Mouse (Mus musculus) neural tube, embryonic 11.5 days (tissue): ENCODE results near the gene Adcy6. TPM values are rescaled to one million over a fixed set of nuclear protein-coding genes. Genes with fewer than 3 reads are reported as not detected.

ENCODE experiments used
- ATAC-seq: fragments of 200-750 bp; cut with Nextera tagmentation; 2 replicates; pipeline ENCODE4 v1.8.0; 2017; ENCODE audit warnings: moderate number of reproducible peaks, mild to moderate bottlenecking, moderate TSS enrichment, moderate library complexity; ENCODE audit not compliant: insufficient read depth, low FRiP score, low TSS enrichment
- DNase-seq: peaks from one replicate; pipeline ENCODE4 v3.0.0-alpha.2; 2015; ENCODE audit warnings: low spot score
- H3K27ac ChIP-seq: fragments of 300-500 bp; sonication (generic); 2 replicates; pipeline ENCODE4 v1.5.1; 2014; ENCODE audit warnings: low read depth, mild to moderate bottlenecking, low read length
- H3K27me3 ChIP-seq: fragments of 300-500 bp; sonication (generic); 2 replicates; pipeline ENCODE4 v1.6.1; 2014; ENCODE audit warnings: mild to moderate bottlenecking, low read length, mixed read lengths; ENCODE audit not compliant: control insufficient read depth, insufficient read depth
- H3K36me3 ChIP-seq: fragments of 300-500 bp; sonication (generic); 2 replicates; pipeline ENCODE4 v1.6.1; 2014; ENCODE audit warnings: mild to moderate bottlenecking, low read length, moderate library complexity, mixed read lengths; ENCODE audit not compliant: control insufficient read depth, insufficient read depth
- H3K4me1 ChIP-seq: fragments of 300-500 bp; sonication (generic); 2 replicates; pipeline ENCODE4 v1.6.1; 2014; ENCODE audit warnings: low read length, mixed read lengths; ENCODE audit not compliant: control insufficient read depth, insufficient read depth
- H3K4me2 ChIP-seq: fragments of 300-500 bp; sonication (generic); 2 replicates; pipeline ENCODE4 v1.6.1; 2014; ENCODE audit warnings: low read depth, mild to moderate bottlenecking, moderate library complexity
- H3K4me3 ChIP-seq: fragments of 300-500 bp; sonication (generic); 2 replicates; pipeline ENCODE4 v1.5.1; 2014; ENCODE audit warnings: low read depth, low read length
- H3K9ac ChIP-seq: fragments of 300-500 bp; sonication (generic); 2 replicates; pipeline ENCODE4 v1.6.1; 2014; ENCODE audit warnings: mild to moderate bottlenecking, low read length
- H3K9me3 ChIP-seq: fragments of 300-500 bp; sonication (generic); 2 replicates; pipeline ENCODE4 v1.6.1; 2016; ENCODE audit warnings: low read length; ENCODE audit not compliant: control insufficient read depth
- WGBS: fragments of 180-500 bp; shearing (Covaris S2); extraction: QIAGEN DNeasy Blood & Tissue Kit; methylation state at CpG from one replicate; pipeline ENCODE4 v1.1.7; 2014; 5-methylcytosine and 5-hydroxymethylcytosine counted together
- polyA plus RNA-seq: library from polyadenylated mRNA; unstranded; fragments of >200 nt; fragmentation: Nextera tagmentation; extraction: Ambion mirVana; gene quantifications from 2 replicates; pipeline ENCODE4 v1.2.1, GENCODE M21; 2014

Gene Adcy6
- 11.4 and 12.7 TPM in 2 replicates for polyA plus RNA-seq

DNA sequence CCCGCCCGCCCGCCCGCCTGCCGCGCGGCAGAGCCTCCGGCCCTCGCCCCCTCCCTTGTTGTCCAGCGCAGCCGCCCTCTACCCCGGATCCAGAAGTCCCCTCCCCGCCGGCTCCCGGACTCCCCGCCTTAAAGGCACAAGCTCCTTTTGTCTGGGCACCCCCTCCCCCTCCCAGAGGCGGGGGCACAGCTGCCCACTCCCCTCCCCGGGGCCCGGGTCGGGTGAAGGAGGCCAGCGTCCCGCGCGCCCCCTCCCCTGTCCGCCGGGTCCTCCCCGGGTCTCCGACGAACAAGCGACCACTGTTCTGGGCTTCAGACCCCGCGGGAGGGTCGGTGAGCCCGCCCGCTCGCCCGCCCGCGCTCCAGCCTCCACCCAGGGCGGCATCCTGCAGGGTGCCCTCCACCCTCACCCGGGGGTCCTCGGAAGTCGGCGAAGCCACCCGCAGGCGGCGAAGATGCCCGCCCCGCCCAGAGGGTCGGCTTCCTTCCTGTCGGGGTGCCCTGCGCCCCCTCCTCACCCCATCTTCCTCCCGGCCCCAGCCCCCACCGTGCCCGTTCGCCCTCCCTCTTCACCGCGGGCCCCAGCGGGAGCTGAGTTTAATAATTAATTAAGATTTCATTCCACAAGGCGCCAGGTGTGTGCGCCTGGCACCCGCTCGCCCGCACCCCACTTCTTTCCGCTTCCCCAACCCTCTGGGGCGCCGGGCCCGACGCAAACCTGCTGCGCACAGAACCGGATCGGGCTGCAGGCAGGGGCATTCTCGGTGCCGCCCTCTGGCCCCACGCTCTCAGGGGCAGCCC lies at the start of gene Adcy6:
Gene Adcy6 (minus strand): TSS at position 746 of the 800 bp plus-strand sequence.
- H3K36me3 ChIP-seq, result no peaks in the 10 kb centered on the region
- peak within 1 kb of the TSS; percentile 94 for H3K4me2 ChIP-seq
- ATAC-seq (peak; percentile 83), DNase-seq (peak; percentile 90)
- no peaks in the 10 kb centered on the region for H3K9me3 ChIP-seq
- under 1% methylated on average over 51 of the region's 75 CpGs for WGBS
- peak within 1 kb of the TSS; percentile 86 for H3K4me3 ChIP-seq
- H3K27ac ChIP-seq, result peak within 1 kb of the TSS; percentile 86
- peaks cover 14% of the 10 kb centered on the region for H3K4me1 ChIP-seq
- no peaks in the 10 kb centered on the region for H3K27me3 ChIP-seq
- H3K9ac ChIP-seq, result peak within 1 kb of the TSS; percentile 89

DNA sequence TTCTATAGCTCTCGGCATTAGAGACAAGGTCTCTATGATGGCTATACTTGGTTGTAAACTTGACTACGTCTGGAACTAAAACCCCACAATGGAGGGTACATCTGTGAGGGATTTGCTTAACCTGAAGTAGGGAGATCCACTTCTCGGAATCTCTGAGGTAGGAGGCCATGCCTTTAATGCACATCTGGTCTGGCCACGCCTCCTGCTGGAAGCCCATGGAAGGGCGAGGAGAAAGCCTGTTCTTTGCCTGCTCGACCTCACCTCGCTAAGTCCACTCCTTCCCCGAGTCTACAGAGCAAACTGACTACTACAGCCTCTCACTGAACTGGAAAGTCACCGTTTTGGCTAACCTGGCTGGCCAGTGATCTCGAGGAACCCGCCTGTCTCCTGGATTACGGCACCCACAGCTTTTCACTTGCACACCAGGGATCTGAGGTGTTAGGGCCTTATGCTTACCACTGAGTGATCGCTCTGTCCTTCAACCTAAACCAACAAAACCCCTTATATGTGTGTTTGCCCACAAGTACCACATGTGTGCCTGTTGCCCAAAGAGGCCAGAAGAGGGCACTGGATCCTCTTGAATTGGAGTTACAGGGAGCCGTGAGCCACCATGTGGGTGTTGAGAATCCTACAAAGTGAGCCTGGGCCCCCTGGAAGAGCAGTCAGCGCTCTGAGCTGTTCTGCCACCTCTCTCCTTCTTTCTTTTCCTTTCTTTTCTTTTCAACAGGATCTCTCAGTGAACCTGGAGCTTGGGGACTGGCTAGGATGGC lies 47.3 kb upstream of the Adcy6 start:
- WGBS, result 83% methylated on average over 15 of the region's 15 CpGs
- no peaks in the 10 kb centered on the region for H3K27me3 ChIP-seq
- no peak overlapping the region for H3K9ac ChIP-seq
- DNase-seq (no peak), ATAC-seq (no peak)
- no peaks in the 10 kb centered on the region for H3K9me3 ChIP-seq
- H3K4me3 ChIP-seq, result no peak overlapping the region
- no peak overlapping the region for H3K27ac ChIP-seq
- H3K4me1 ChIP-seq, result no peaks in the 10 kb centered on the region; the same call in 1 of the 2 replicates
- peaks cover 47% of the 10 kb centered on the region for H3K36me3 ChIP-seq
- no peak overlapping the region for H3K4me2 ChIP-seq

DNA sequence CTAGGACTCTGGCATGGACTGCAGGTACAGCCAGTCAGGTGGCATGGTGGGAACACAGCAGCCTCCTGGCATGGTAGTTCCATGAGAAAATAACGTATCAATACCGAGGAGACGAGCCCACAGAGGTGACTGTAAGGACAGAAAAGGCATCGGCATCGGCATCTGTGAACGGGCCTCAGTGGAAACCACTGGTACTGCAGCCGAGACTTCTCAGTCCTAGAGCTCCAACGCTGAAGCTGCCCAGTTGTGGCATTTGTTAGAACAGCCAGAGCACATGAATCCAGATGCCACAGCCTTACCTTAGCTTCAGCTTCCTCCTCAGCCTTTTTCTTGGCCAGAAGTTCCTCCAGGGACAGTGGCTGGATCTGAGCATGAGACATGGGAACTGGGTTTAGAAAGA lies 42.3 kb upstream of the Adcy6 start:
- 96% methylated on average over 8 of the region's 8 CpGs for WGBS
- ATAC-seq, result no peak
- Histone ChIP-seq H3K4me3 (no peak overlapping the region), H3K4me1 (no peaks in the 10 kb centered on the region), H3K27ac (no peak overlapping the region), H3K4me2 (no peak overlapping the region), H3K9ac (no peak overlapping the region), H3K9me3 (no peaks in the 10 kb centered on the region), H3K27me3 (no peaks in the 10 kb centered on the region), H3K36me3 (peaks cover 71% of the 10 kb centered on the region)
- DNase-seq, result no peak

- Histone ChIP-seq H3K4me3 (no peak overlapping the region), H3K4me1 (no peaks in the 10 kb centered on the region), H3K9ac (no peak overlapping the region), H3K36me3 (peaks cover 68% of the 10 kb centered on the region), H3K4me2 (no peak overlapping the region), H3K9me3 (no peaks in the 10 kb centered on the region), H3K27ac (no peak overlapping the region), H3K27me3 (no peaks in the 10 kb centered on the region)
- no peak for ATAC-seq
- WGBS, result 91% methylated on average over 15 of the region's 15 CpGs
- DNase-seq, result no peak
Observed at GRCm38 (mm10) chr15:98651431-98651830, 41.6 kb upstream of the Adcy6 start.

- peaks cover 60% of the 10 kb centered on the region for H3K36me3 ChIP-seq
- no peaks in the 10 kb centered on the region for H3K4me1 ChIP-seq
- H3K9me3 ChIP-seq, result no peaks in the 10 kb centered on the region
- H3K27me3 ChIP-seq, result no peaks in the 10 kb centered on the region
- no peak overlapping the region for H3K4me2 ChIP-seq
- no peak overlapping the region for H3K4me3 ChIP-seq
- no peak overlapping the region for H3K27ac ChIP-seq
- DNase-seq (no peak), ATAC-seq (no peak)
- whole genome bisulfite sequencing, result 92% methylated on average over 3 of the region's 3 CpGs
- no peak overlapping the region for H3K9ac ChIP-seq
Observed at GRCm38 (mm10) chr15:98648071-98648470, 38.2 kb upstream of the Adcy6 start.

DNA sequence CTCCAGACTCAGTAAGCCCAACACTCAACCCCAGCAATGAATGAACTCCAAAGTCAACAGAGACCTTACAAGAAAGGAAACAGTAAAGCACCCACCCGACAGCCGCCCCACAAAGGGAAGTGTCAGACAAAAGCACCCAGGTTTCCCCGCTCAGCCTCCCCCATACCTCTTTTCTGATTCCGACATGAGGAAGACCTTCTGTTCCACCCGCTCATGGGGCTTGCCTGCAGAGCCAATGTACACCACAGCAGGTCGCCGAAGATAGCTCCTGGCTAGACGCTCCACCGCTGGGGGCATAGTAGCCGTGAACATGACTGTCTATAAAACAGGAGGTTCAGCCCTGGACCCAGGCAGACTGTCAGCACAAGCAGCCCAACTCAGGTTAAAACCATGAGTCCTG lies 37.4 kb upstream of the Adcy6 start:
- H3K9ac ChIP-seq, result no peak overlapping the region
- no peak overlapping the region for H3K27ac ChIP-seq
- H3K27me3 ChIP-seq, result no peaks in the 10 kb centered on the region
- H3K4me2 ChIP-seq, result no peak overlapping the region
- H3K4me1 ChIP-seq, result no peaks in the 10 kb centered on the region
- no peak overlapping the region for H3K4me3 ChIP-seq
- H3K9me3 ChIP-seq, result no peaks in the 10 kb centered on the region
- WGBS, result 91% methylated on average over 10 of the region's 10 CpGs
- peaks cover 57% of the 10 kb centered on the region for H3K36me3 ChIP-seq
- DNase-seq (no peak), ATAC-seq (no peak)

DNA sequence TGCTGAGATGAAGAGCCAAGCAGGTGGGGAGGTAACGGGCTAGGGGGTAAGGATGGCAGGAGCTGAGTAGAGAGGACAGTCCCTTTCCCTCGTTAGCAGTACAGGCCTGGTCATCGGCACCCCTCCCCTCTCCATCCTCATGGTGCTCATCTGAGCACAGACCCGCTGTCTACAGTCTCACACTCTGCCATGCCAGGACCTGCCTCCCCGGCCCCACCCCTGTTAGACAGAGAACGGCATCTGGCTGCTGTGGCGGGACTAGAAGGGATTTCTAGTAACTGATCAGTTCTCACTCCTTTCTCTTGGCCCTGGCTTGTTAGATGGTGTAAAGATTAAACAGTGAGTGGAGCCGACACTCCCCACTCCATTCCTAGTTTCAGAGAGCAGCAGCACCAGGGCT lies 36.9 kb upstream of the Adcy6 start:
- H3K4me1 ChIP-seq, result no peaks in the 10 kb centered on the region
- WGBS, result 90% methylated on average over 8 of the region's 8 CpGs
- no peak overlapping the region for H3K4me3 ChIP-seq
- no peak overlapping the region for H3K9ac ChIP-seq
- DNase-seq (no peak), ATAC-seq (no peak)
- H3K4me2 ChIP-seq, result no peak overlapping the region
- peaks cover 53% of the 10 kb centered on the region for H3K36me3 ChIP-seq
- no peaks in the 10 kb centered on the region for H3K27me3 ChIP-seq
- H3K27ac ChIP-seq, result no peak overlapping the region
- H3K9me3 ChIP-seq, result no peaks in the 10 kb centered on the region

DNA sequence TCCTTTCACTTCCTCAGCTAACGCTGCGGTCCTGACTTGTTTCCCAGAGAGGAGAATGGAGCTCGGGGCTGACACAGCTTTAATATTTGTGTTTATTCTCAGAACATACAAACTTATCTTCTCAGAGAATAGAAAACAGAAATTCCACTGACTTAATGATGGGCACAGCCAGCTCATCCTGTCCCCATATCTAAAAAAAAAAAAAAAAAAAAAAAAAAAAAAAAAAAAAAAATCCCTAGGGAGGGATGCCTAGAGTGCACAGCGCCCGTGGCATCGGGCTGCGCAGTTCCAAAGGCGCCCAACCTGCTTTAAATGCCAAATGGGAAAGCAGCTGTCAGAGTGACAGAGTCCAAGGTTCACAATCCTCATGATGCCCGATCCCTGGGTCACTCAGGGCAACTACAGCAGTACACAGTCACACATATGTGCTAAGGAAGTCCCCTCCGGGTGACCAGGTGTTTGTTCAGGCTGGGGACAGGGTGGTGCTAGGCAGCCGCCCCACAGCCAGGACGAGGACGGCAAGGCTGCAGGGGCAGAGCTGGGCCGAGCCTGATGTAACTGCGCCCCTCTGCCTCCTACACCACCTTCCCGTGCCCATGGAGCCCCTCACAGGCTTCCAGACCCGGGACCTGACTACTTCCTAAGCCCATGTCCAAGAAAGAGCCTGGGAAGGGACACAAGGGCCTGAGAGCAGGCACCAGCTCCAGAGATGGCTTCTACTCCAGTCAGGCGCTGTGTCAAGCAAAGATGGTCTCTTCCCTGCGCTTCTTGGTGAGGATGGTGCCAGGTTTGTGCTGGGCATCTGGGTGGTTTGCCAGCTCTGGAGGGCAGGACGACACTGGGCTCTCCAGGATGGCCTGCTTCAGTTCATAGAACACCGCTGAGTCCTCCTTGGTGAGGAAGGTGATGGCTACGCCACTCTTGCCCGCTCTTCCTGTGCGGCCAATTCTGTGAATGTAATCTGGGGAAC lies 35.5 kb upstream of the Adcy6 start:
- DNase-seq (no peak), ATAC-seq (no peak)
- Histone ChIP-seq H3K27me3 (no peaks in the 10 kb centered on the region), H3K36me3 (peaks cover 45% of the 10 kb centered on the region), H3K9me3 (no peaks in the 10 kb centered on the region), H3K4me2 (no peak overlapping the region), H3K9ac (no peak overlapping the region), H3K4me1 (no peaks in the 10 kb centered on the region), H3K4me3 (no peak overlapping the region), H3K27ac (no peak overlapping the region)
- WGBS, result 93% methylated on average over 24 of the region's 24 CpGs
